Mouse (Mus musculus) intestine, embryonic 14.5 days (tissue): Measurements from ENCODE around the gene Trem2. TPM values are rescaled to one million over a fixed set of nuclear protein-coding genes. Genes with fewer than 3 reads are reported as not detected.

Experiments
- ATAC-seq: fragments of 200-750 bp; cut with Nextera tagmentation; replicated peaks from 2 replicates; pipeline ENCODE4 v1.8.0; 2017; ENCODE audit warnings: low read depth, moderate number of reproducible peaks, moderate TSS enrichment, moderate library complexity; ENCODE audit not compliant: low FRiP score, low TSS enrichment
- DNase-seq: peaks from one replicate; pipeline ENCODE4 v3.0.0-alpha.2; 2018; ENCODE audit warnings: low spot score
- H3K27ac ChIP-seq: fragments of 300-500 bp; sonication (generic); 2 replicates; pipeline ENCODE4 v1.5.1; 2014; ENCODE audit warnings: low read depth, mild to moderate bottlenecking, control low read depth
- H3K27me3 ChIP-seq: fragments of 300-500 bp; sonication (generic); replicated peaks from 2 replicates; pipeline ENCODE4 v1.6.1; 2014; ENCODE audit warnings: low read length, control low read depth; ENCODE audit not compliant: control insufficient read depth, insufficient read depth
- H3K36me3 ChIP-seq: fragments of 300-500 bp; sonication (generic); 2 replicates; pipeline ENCODE4 v1.6.1; 2014; ENCODE audit warnings: low read length, control low read depth; ENCODE audit not compliant: control insufficient read depth, insufficient read depth
- H3K4me1 ChIP-seq: fragments of 300-500 bp; sonication (generic); replicated peaks from 2 replicates; pipeline ENCODE4 v1.6.1; 2014; ENCODE audit warnings: low read length, control low read depth, mixed read lengths; ENCODE audit not compliant: control insufficient read depth, insufficient read depth
- H3K4me2 ChIP-seq: fragments of 300-500 bp; sonication (generic); 2 replicates; pipeline ENCODE4 v1.6.1; 2014; ENCODE audit warnings: low read length
- H3K4me3 ChIP-seq: fragments of 300-500 bp; sonication (generic); 2 replicates; pipeline ENCODE4 v1.5.1; 2014; ENCODE audit warnings: low read depth, low read length, control low read depth, mixed read lengths
- H3K9ac ChIP-seq: fragments of 300-500 bp; sonication (generic); 2 replicates; pipeline ENCODE4 v1.6.1; 2014; ENCODE audit warnings: mild to moderate bottlenecking, low read length
- H3K9me3 ChIP-seq: fragments of 300-500 bp; sonication (generic); 2 replicates; pipeline ENCODE4 v1.6.1; 2016; ENCODE audit warnings: low read length, control low read depth; ENCODE audit not compliant: control insufficient read depth
- WGBS: fragments of 180-500 bp; shearing (Covaris S2); extraction: QIAGEN DNeasy Blood & Tissue Kit; methylation state at CpG from one replicate; pipeline ENCODE4 v1.1.7; 2014; 5-methylcytosine and 5-hydroxymethylcytosine counted together
- polyA plus RNA-seq: library from polyadenylated mRNA; unstranded; fragments of >200 nt; fragmentation: Nextera tagmentation; extraction: Ambion mirVana; gene quantifications from 2 replicates; pipeline ENCODE4 v1.2.1, GENCODE M21; 2014

The Trem2 gene
- polyA plus RNA-seq, 1 experiment from 2014 or later = 2.9 TPM

DNA sequence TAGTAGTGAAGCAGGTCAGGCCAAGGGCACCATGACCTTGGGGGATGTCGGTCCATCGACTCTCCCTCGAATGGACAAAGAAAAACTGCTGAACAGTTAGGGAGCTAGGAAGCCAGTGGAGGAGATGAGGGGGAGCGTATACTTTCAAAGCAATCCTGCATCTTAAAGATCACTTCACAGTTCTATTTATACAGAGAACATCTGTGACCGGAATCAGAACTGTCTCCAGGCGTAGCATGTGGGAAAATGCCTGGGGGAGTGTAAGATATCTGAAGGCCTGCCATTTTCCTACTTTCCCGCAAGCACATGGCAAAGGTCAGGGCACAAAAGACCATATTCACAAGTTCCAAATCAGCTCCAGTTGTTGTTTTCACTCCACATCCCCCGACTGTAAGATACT is 26.8 kb downstream of the Trem2 start:
- Histone ChIP-seq H3K4me2 (no peak overlapping the region), H3K4me3 (no peak overlapping the region), H3K27me3 (no peaks in the 10 kb centered on the region), H3K4me1 (no peaks in the 10 kb centered on the region), H3K27ac (no peak overlapping the region), H3K9me3 (no peaks in the 10 kb centered on the region), H3K36me3 (no peaks in the 10 kb centered on the region), H3K9ac (no peak overlapping the region)
- DNase-seq = no peak
- no peak for ATAC-seq
- WGBS = 75% methylated on average over 8 of the region's 8 CpGs

DNA sequence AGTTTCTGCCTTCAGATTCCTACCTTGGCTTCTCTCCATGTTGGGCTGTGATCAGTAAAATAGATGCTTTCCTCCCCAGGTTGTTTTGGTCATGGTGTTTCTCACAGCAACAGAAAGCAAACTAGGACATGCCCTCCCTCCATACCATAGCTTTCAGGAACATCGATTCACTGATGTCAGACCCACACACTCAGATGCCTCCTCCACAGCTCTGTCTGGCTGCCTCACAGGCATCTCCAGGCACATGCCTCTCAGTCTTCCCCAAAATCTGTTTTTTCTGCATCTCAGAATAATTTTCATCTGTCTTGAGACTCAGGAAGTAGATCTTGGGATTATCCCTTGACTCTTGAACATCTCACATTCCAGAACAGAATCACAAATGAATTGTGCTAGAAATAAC is 29.9 kb downstream of the Trem2 start:
- DNase-seq (no peak), ATAC-seq (no peak)
- Histone ChIP-seq H3K27ac (no peak overlapping the region), H3K4me2 (no peak overlapping the region), H3K27me3 (no peaks in the 10 kb centered on the region), H3K36me3 (no peaks in the 10 kb centered on the region), H3K9ac (no peak overlapping the region), H3K9me3 (no peaks in the 10 kb centered on the region), H3K4me1 (no peaks in the 10 kb centered on the region), H3K4me3 (no peak overlapping the region)
- 94% methylated on average over 1 of the region's 1 CpGs for WGBS

DNA sequence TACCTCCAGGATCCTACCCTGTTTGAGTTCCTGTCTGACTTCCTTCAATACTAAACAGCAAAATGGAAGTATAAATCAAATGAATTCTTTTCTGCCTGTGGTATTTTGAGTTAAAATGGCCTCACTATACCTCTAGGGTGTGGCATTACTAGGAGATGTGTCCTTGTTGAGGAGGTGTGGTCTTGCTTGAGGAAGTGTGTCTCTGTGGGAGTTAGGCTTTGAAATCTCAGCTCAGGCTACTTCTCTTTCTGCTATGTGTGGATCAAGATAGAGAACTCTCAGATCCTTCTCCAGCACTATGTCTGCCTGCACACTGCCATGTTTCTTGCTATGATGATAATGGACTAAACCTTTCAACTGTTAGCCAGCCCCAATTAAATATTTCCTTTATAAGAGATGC is 32.8 kb downstream of the Trem2 start:
- H3K36me3 ChIP-seq = no peaks in the 10 kb centered on the region
- no peak overlapping the region for H3K27ac ChIP-seq
- H3K27me3 ChIP-seq = no peaks in the 10 kb centered on the region
- H3K9me3 ChIP-seq = no peaks in the 10 kb centered on the region
- H3K4me1 ChIP-seq = no peaks in the 10 kb centered on the region
- H3K4me2 ChIP-seq = no peak overlapping the region
- no peak overlapping the region for H3K9ac ChIP-seq
- DNase-seq = no peak
- no peak overlapping the region for H3K4me3 ChIP-seq
- ATAC-seq = no peak

DNA sequence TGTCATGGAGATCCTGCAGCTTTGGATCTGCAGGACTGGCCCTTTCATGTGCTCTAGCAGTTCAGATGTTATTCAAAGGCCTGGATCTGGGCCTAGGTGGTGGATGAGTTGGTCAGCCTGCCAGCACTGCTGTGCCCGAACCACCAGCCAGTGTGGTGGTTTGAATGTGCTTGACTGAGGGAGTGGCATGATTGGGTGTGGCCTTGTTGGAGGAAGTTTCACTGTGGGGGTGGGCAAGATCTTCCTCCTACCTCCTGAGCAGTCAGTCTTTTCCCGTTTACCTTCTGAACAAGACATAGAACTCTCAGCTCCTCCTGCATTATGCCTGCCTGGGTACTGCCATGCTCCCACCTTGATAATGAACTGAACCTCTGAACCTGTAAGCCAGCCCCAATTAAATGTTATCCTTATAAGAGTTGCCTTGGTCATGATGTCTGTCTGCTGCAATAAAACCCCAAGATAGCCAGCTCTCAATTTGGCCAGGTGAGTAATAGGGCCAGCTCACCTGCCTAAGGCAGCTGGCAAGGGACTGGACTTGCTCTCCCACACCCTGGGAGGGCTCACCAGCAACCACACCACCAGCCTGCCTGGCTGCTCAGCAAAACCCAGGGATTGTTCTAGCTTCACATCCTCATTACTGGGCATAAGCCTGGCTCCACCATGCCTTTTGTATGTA is 39.7 kb downstream of the Trem2 start:
- H3K4me1 ChIP-seq = no peaks in the 10 kb centered on the region
- no peak overlapping the region for H3K4me2 ChIP-seq
- ATAC-seq (no peak), DNase-seq (no peak)
- no peak overlapping the region for H3K4me3 ChIP-seq
- H3K9me3 ChIP-seq = no peaks in the 10 kb centered on the region
- 80% methylated on average over 2 of the region's 2 CpGs for WGBS
- H3K36me3 ChIP-seq = peaks cover 51% of the 10 kb centered on the region
- H3K27ac ChIP-seq = no peak overlapping the region
- H3K9ac ChIP-seq = no peak overlapping the region
- H3K27me3 ChIP-seq = no peaks in the 10 kb centered on the region

DNA sequence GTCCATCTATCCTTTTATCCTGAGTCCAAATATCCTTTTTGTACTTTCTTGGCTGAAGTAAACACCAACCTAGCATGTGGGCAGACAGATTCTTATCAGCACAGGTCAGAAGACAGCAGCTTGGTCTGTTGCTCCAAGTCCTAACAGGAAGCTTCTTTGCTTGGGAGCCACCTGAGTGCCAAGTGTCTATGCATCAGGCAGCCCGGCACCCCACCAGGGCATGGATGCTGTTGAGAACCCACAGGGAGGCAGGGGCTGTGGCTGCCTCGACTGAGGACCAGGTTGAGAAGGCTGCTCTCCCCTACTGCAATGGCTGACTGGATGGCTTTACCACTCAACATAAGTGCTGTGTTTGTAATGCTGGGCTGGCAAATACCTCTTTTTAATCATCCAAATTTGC is 42.5 kb downstream of the Trem2 start:
- H3K9me3 ChIP-seq = no peaks in the 10 kb centered on the region
- WGBS = 77% methylated on average over 2 of the region's 2 CpGs
- H3K4me3 ChIP-seq = no peak overlapping the region
- no peaks in the 10 kb centered on the region for H3K4me1 ChIP-seq
- no peak overlapping the region for H3K9ac ChIP-seq
- ATAC-seq (no peak), DNase-seq (no peak)
- H3K27me3 ChIP-seq = no peaks in the 10 kb centered on the region
- no peak overlapping the region for H3K4me2 ChIP-seq
- H3K36me3 ChIP-seq = peaks cover 78% of the 10 kb centered on the region
- no peak overlapping the region for H3K27ac ChIP-seq

DNA sequence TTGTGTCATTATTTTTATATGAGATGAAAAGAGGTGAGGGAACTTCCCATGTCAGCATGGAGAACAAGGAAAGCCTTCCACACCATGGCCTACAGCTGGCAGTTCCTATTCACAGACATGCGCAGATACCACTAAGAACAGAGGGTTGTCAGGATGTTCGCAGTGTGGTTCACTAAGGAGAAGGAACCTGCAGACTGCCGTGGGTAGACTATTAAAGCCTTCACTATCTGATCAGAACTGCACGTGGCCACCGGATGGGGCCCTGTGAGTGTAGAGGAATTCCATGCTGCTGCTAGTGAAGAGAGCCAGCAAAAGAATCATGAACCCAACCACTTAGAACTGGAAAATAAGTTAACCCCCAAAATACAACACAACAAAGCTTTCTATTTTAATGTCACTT is 43.2 kb downstream of the Trem2 start:
- DNase-seq = no peak
- WGBS = 91% methylated on average over 5 of the region's 5 CpGs
- H3K4me2 ChIP-seq = no peak overlapping the region

DNA sequence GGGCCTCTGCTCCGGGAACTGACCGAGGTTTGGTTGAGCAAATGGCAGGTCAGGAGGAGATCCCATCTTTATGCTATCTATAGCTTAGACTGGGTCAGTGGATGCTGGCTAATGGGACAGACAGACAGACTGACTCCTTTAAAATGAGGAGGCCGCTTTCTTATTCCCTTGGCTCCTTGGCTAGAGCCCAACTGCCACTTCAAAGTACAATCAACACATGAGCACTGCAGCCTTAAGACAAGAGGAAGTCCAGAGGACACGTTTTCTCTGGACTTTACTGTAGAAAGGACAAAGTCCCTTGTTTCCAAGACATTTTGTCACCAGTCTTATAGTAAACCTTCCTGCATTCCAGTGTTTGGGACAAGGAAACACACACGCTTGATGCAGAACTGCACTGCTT is 45.2 kb downstream of the Trem2 start:
- no peak overlapping the region for H3K27ac ChIP-seq
- no peak overlapping the region for H3K4me2 ChIP-seq
- no peak overlapping the region for H3K4me3 ChIP-seq
- H3K9ac ChIP-seq = no peak overlapping the region
- no peaks in the 10 kb centered on the region for H3K4me1 ChIP-seq
- peaks cover 100% of the 10 kb centered on the region for H3K36me3 ChIP-seq
- DNase-seq (no peak), ATAC-seq (no peak)
- no peaks in the 10 kb centered on the region for H3K9me3 ChIP-seq
- no peaks in the 10 kb centered on the region for H3K27me3 ChIP-seq
- WGBS = 91% methylated on average over 5 of the region's 5 CpGs

More for the DNA sequence above, 43.2 kb downstream of the Trem2 start:
- ATAC-seq = no peak
- no peaks in the 10 kb centered on the region for H3K27me3 ChIP-seq
- H3K9me3 ChIP-seq = no peaks in the 10 kb centered on the region
- no peak overlapping the region for H3K9ac ChIP-seq
- no peaks in the 10 kb centered on the region for H3K4me1 ChIP-seq
- no peak overlapping the region for H3K4me3 ChIP-seq
- H3K27ac ChIP-seq = no peak overlapping the region
- peaks cover 86% of the 10 kb centered on the region for H3K36me3 ChIP-seq

DNA sequence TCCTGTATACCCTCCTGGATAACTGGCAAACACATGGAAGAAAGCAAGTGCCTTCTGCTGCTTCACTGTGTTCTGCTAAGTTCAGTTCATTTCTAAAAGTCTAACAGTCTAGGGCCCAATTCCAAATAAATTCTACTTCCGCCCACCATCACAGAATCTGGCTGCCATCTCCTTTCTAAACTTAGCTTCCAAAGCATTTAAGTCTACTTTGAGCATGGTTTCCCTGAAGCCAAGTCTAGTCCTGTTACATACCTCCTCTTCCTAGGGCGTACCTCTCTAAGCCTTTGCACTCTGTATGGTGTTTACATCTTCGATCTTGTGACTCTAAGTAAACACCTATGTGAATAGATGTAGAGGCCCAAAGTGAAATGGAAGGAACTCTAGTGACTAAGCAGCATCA is 46.4 kb downstream of the Trem2 start:
- Histone ChIP-seq H3K27me3 (no peaks in the 10 kb centered on the region), H3K4me3 (no peak overlapping the region), H3K9ac (no peak overlapping the region), H3K4me1 (no peaks in the 10 kb centered on the region), H3K4me2 (no peak overlapping the region), H3K36me3 (peaks cover 97% of the 10 kb centered on the region), H3K9me3 (no peaks in the 10 kb centered on the region), H3K27ac (no peak overlapping the region)
- DNase-seq (no peak), ATAC-seq (no peak)
- WGBS = 92% methylated on average over 3 of the region's 3 CpGs

DNA sequence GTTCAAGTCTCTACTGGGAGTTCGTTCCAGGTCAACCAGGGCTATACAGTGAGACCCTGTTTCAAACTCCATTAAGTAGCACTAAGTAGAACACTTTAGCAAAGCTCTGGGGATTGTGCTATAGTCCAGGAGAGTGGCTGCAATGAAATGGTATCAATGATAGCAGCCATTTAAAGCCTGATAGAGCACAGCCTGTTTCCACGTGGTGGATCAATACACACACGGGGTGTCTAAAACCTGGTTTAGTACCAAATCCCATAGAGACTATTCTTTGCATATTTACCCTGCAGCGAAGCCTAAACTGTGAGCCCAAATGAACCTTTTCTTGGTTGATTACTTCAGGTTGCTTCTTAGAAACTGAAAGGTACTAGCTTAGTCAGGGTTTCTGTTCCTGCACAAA is 55.5 kb downstream of the Trem2 start:
- ATAC-seq (no peak), DNase-seq (no peak)
- no peak overlapping the region for H3K27ac ChIP-seq
- no peak overlapping the region for H3K9ac ChIP-seq
- H3K4me3 ChIP-seq = no peak overlapping the region
- peaks cover 37% of the 10 kb centered on the region for H3K36me3 ChIP-seq
- no peak overlapping the region for H3K4me2 ChIP-seq
- H3K4me1 ChIP-seq = peaks cover 8% of the 10 kb centered on the region; the same call in 1 of the 2 replicates
- H3K27me3 ChIP-seq = no peaks in the 10 kb centered on the region
- no peaks in the 10 kb centered on the region for H3K9me3 ChIP-seq
- whole genome bisulfite sequencing = 84% methylated on average over 4 of the region's 4 CpGs
